Mouse (Mus musculus): Measurements from ENCODE around the gene Tbxas1. TPM values are rescaled to one million over a fixed set of nuclear protein-coding genes. Genes with fewer than 3 reads are reported as not detected.

The Tbxas1 gene
- polyA plus RNA-seq, 1 experiment from 2014 or later, result 1.8 TPM

- Histone ChIP-seq H3K27me3 (no peaks in the 10 kb centered on the region), H3K9me3 (no peaks in the 10 kb centered on the region), H3K4me2 (no peak overlapping the region), H3K4me1 (peaks cover 10% of the 10 kb centered on the region), H3K27ac (no peak overlapping the region), H3K4me3 (replicated peaks) (no peak overlapping the region), H3K9ac (no peak overlapping the region), H3K36me3 (replicated peaks) (no peaks in the 10 kb centered on the region)
- no peak for ATAC-seq (ENCODE audit: low FRiP score)
- 93% methylated on average over 3 of the region's 3 CpGs for WGBS
Measured at GRCm38 (mm10) chr6:38901636-38902035, 26.4 kb downstream of the Tbxas1 start.

- no peak for ATAC-seq (ENCODE audit: low FRiP score)
- no peaks in the 10 kb centered on the region for H3K27me3 ChIP-seq
- no peak overlapping the region for H3K27ac ChIP-seq
- no peak overlapping the region for H3K9ac ChIP-seq
- no peak overlapping the region for H3K4me3 ChIP-seq (replicated peaks)
- H3K4me1 ChIP-seq, result no peaks in the 10 kb centered on the region
- H3K4me2 ChIP-seq, result no peak overlapping the region
- no peaks in the 10 kb centered on the region for H3K9me3 ChIP-seq
- H3K36me3 ChIP-seq (replicated peaks), result no peaks in the 10 kb centered on the region
- 90% methylated on average over 10 of the region's 10 CpGs for WGBS
Measured at GRCm38 (mm10) chr6:38902820-38903439, 27.7 kb downstream of the Tbxas1 start.

GRCm38 (mm10) chr6:38906005-38906404 lies 30.8 kb downstream of the Tbxas1 start:
- 71% methylated on average over 6 of the region's 6 CpGs for WGBS
- no peaks in the 10 kb centered on the region for H3K36me3 ChIP-seq (replicated peaks)
- ATAC-seq (ENCODE audit: low FRiP score), result no peak

GRCm38 (mm10) chr6:38908401-38908800 lies 33.2 kb downstream of the Tbxas1 start:
- Histone ChIP-seq H3K36me3 (replicated peaks) (no peaks in the 10 kb centered on the region), H3K27me3 (no peaks in the 10 kb centered on the region), H3K9me3 (no peaks in the 10 kb centered on the region), H3K4me2 (no peak overlapping the region), H3K27ac (no peak overlapping the region), H3K4me3 (replicated peaks) (no peak overlapping the region), H3K9ac (no peak overlapping the region), H3K4me1 (peaks cover 1% of the 10 kb centered on the region; the same call in 1 of the 2 replicates)
- no peak for ATAC-seq (ENCODE audit: low FRiP score)
- WGBS, result 85% methylated on average over 6 of the region's 6 CpGs

More at GRCm38 (mm10) chr6:38906005-38906404, 30.8 kb downstream of the Tbxas1 start:
- H3K27ac ChIP-seq, result no peak overlapping the region
- H3K9ac ChIP-seq, result no peak overlapping the region
- H3K4me1 ChIP-seq, result no peaks in the 10 kb centered on the region
- H3K9me3 ChIP-seq, result no peaks in the 10 kb centered on the region
- H3K4me2 ChIP-seq, result no peak overlapping the region
- H3K4me3 ChIP-seq (replicated peaks), result no peak overlapping the region
- no peaks in the 10 kb centered on the region for H3K27me3 ChIP-seq

- H3K4me3 ChIP-seq (replicated peaks), result no peak overlapping the region
- WGBS, result 68% methylated on average over 3 of the region's 3 CpGs
- no peak for ATAC-seq (ENCODE audit: low FRiP score)
- no peak overlapping the region for H3K9ac ChIP-seq
- H3K27me3 ChIP-seq, result no peaks in the 10 kb centered on the region
- H3K4me1 ChIP-seq, result peaks cover 20% of the 10 kb centered on the region; the same call in 1 of the 2 replicates
- no peaks in the 10 kb centered on the region for H3K9me3 ChIP-seq
- no peak overlapping the region for H3K4me2 ChIP-seq
- H3K27ac ChIP-seq, result no peak overlapping the region
- H3K36me3 ChIP-seq (replicated peaks), result no peaks in the 10 kb centered on the region
Measured at GRCm38 (mm10) chr6:38910828-38911559, 35.8 kb downstream of the Tbxas1 start.

GRCm38 (mm10) chr6:38912121-38912660 lies 37.0 kb downstream of the Tbxas1 start:
- H3K4me1 ChIP-seq, result peaks cover 20% of the 10 kb centered on the region; the same call in 1 of the 2 replicates
- no peak for ATAC-seq (ENCODE audit: low FRiP score)
- no peak overlapping the region for H3K4me3 ChIP-seq (replicated peaks)
- H3K9me3 ChIP-seq, result no peaks in the 10 kb centered on the region
- no peaks in the 10 kb centered on the region for H3K36me3 ChIP-seq (replicated peaks)
- no peak overlapping the region for H3K4me2 ChIP-seq
- no peak overlapping the region for H3K9ac ChIP-seq
- H3K27me3 ChIP-seq, result no peaks in the 10 kb centered on the region
- no peak overlapping the region for H3K27ac ChIP-seq

- Histone ChIP-seq H3K9me3 (no peaks in the 10 kb centered on the region), H3K9ac (no peak overlapping the region), H3K27me3 (no peaks in the 10 kb centered on the region), H3K4me1 (peaks cover 20% of the 10 kb centered on the region; the same call in 1 of the 2 replicates), H3K27ac (no peak overlapping the region), H3K4me3 (replicated peaks) (no peak overlapping the region), H3K4me2 (no peak overlapping the region), H3K36me3 (replicated peaks) (no peaks in the 10 kb centered on the region)
- 89% methylated on average over 9 of the region's 9 CpGs for WGBS
- ATAC-seq (ENCODE audit: low FRiP score), result no peak
Measured at GRCm38 (mm10) chr6:38912845-38913244, 37.6 kb downstream of the Tbxas1 start.

GRCm38 (mm10) chr6:38913386-38914042 lies 38.3 kb downstream of the Tbxas1 start:
- no peak overlapping the region for H3K9ac ChIP-seq
- no peak for ATAC-seq (ENCODE audit: low FRiP score)
- no peaks in the 10 kb centered on the region for H3K36me3 ChIP-seq (replicated peaks)
- peaks cover 20% of the 10 kb centered on the region; the same call in 1 of the 2 replicates for H3K4me1 ChIP-seq
- no peaks in the 10 kb centered on the region for H3K9me3 ChIP-seq
- H3K27ac ChIP-seq, result no peak overlapping the region
- H3K27me3 ChIP-seq, result no peaks in the 10 kb centered on the region
- no peak overlapping the region for H3K4me3 ChIP-seq (replicated peaks)
- no peak overlapping the region for H3K4me2 ChIP-seq
- WGBS, result 68% methylated on average over 13 of the region's 13 CpGs

GRCm38 (mm10) chr6:38914181-38914580 lies 39.0 kb downstream of the Tbxas1 start:
- no peak for ATAC-seq (ENCODE audit: low FRiP score)
- 86% methylated on average over 10 of the region's 10 CpGs for WGBS
- no peak overlapping the region for H3K27ac ChIP-seq

GRCm38 (mm10) chr6:38915776-38916175 lies 40.6 kb downstream of the Tbxas1 start:
- Histone ChIP-seq H3K4me3 (replicated peaks) (no peak overlapping the region), H3K27me3 (no peaks in the 10 kb centered on the region), H3K36me3 (replicated peaks) (no peaks in the 10 kb centered on the region), H3K9me3 (no peaks in the 10 kb centered on the region), H3K4me2 (no peak overlapping the region), H3K9ac (no peak overlapping the region), H3K4me1 (peaks cover 20% of the 10 kb centered on the region; the same call in 1 of the 2 replicates), H3K27ac (no peak overlapping the region)
- no peak for ATAC-seq (ENCODE audit: low FRiP score)
- 55% methylated on average over 5 of the region's 5 CpGs for WGBS

More at GRCm38 (mm10) chr6:38914181-38914580, 39.0 kb downstream of the Tbxas1 start:
- Histone ChIP-seq H3K27me3 (no peaks in the 10 kb centered on the region), H3K9me3 (no peaks in the 10 kb centered on the region), H3K4me3 (replicated peaks) (no peak overlapping the region), H3K9ac (no peak overlapping the region), H3K4me2 (no peak overlapping the region), H3K4me1 (peaks cover 20% of the 10 kb centered on the region; the same call in 1 of the 2 replicates), H3K36me3 (replicated peaks) (no peaks in the 10 kb centered on the region)

GRCm38 (mm10) chr6:38916571-38916970 lies 41.4 kb downstream of the Tbxas1 start:
- no peak for ATAC-seq (ENCODE audit: low FRiP score)
- Histone ChIP-seq H3K4me2 (no peak overlapping the region), H3K9ac (no peak overlapping the region), H3K9me3 (no peaks in the 10 kb centered on the region), H3K4me1 (peaks cover 20% of the 10 kb centered on the region; the same call in 1 of the 2 replicates), H3K4me3 (replicated peaks) (no peak overlapping the region), H3K36me3 (replicated peaks) (no peaks in the 10 kb centered on the region), H3K27ac (no peak overlapping the region), H3K27me3 (no peaks in the 10 kb centered on the region)
- WGBS, result 88% methylated on average over 4 of the region's 4 CpGs

GRCm38 (mm10) chr6:38917415-38917814 lies 42.2 kb downstream of the Tbxas1 start:
- WGBS, result 81% methylated on average over 3 of the region's 3 CpGs
- Histone ChIP-seq H3K9me3 (no peaks in the 10 kb centered on the region), H3K27ac (no peak overlapping the region), H3K36me3 (replicated peaks) (no peaks in the 10 kb centered on the region), H3K27me3 (no peaks in the 10 kb centered on the region), H3K4me3 (replicated peaks) (no peak overlapping the region), H3K9ac (no peak overlapping the region), H3K4me2 (no peak overlapping the region), H3K4me1 (peaks cover 20% of the 10 kb centered on the region; the same call in 1 of the 2 replicates)
- ATAC-seq (ENCODE audit: low FRiP score), result no peak
